Mouse (Mus musculus) kidney, postnatal 4 days (tissue): ENCODE results near the gene Ubald2.

Experiments
- DNase-seq, 2 experiments: peaks; one replicate each; pipeline ENCODE4 v3.0.0; 2021; ENCODE audit warnings: mixed read lengths in 2 of 2

Ubald2 gene

DNA sequence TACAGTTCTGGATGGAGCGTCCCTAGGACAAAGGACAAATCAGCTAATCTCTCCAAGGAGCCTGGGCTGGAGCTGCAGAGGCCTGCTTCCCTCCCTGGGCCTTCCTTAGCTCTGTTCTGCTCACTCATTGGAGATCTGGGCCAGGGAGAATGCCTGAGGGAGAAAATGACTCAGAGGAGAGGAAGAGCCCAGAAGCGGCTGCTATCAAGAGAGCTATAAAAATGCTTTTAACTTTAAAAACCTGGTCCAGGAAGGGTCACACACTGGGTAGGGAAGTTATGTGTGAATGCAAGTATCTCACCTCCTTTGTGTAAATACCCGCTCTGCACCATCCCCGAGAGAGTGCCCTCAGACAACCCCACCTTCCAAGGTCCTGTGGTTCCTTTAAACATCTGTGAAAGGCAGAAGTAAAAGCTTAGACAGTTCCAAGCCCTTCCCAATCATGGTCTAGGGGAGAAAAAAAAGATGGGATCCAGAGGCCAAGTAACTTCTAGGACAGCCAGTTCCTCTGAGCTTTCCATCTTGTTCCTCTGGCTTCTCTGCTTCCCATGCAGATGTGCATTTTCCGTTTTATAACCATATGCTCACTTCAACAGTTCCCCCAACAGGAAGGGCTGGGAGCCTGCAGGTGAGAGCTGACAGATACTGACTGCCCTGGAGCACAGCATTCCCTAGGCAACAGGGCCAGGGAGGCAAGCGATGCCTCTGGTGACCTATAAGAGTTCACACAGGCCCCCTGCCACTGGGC is 17.5 kb upstream of the Ubald2 start:
- no peak for DNase-seq

- DNase-seq = no peak
Observed at GRCm38 (mm10) chr11:116417054-116417453, 16.8 kb upstream of the Ubald2 start.

DNA sequence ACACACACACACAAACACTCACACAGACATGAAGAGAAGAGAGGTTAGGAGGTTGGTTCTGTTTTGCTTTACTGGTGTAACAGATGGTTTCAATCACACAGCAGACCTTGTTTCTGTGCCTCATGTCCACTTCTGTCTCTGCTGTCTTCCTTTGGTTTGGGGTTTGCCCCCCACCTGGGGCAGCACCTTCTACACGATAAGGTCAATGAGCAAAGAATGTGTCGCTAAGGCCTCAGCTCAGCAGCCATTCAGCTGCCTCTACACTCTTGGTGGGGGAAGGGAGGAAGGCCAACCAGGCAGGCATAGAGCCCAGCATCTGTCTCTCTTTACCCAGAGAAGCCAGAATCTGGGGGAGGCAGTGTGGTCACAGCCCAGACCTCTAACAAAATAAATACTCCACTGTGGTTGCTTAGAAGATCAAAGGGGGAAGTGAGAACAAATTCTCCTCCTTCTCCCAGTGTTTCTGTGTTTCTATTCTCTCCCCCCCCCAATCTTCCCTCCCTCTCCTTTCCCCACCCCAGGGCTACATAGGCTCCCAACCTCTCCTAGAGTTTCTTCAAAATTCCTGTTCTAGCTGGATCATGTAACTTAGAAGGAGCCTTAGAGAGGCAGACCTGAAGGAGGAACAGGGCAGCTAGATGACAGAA is 15.6 kb upstream of the Ubald2 start:
- peak; percentile 71 to 81 for DNase-seq

GRCm38 (mm10) chr11:116418841-116419462 is 14.9 kb upstream of the Ubald2 start:
- DNase-seq = peak; percentile 45 to 66

DNA sequence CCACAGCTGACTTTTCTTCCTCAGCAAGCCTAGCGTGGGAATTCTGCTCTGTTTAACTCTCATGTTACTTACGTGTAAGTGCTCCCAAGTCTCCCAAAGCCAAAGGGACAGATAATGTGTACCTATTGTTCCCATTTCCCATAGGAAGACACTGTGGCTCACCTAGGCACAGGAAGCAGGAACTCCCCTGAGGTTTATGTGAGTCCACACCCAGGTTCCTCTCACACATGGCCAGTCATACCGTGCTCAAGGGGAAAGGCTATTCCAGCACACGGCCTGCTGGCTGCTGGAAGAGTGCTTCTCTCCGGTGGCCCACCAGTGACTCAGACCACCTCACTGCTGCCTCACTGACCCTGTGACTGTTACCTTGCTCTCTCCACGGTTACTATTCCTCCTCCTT is 12.8 kb upstream of the Ubald2 start:
- no peak for DNase-seq

DNA sequence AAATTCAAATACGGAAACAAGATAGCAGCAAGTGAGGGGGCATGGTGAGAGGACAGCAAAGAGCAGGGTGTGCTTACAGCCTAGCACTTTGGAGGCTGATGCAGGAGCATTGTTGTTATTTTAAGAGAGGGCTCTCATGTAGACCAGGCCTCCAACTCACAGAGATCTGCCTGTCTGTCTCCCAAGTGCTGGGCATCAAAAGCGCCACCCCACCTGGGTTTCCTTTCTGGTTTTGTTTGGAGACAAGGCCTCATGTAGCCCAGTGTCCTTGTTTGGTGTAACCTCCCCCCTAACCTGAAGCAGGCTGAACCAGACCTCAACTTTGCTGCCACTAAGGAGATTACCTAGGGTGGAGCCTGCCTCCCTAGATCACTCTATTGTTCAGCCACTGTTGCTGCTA is 11.3 kb upstream of the Ubald2 start:
- no peak for DNase-seq

GRCm38 (mm10) chr11:116423214-116423613 is 10.7 kb upstream of the Ubald2 start:
- no peak for DNase-seq

DNA sequence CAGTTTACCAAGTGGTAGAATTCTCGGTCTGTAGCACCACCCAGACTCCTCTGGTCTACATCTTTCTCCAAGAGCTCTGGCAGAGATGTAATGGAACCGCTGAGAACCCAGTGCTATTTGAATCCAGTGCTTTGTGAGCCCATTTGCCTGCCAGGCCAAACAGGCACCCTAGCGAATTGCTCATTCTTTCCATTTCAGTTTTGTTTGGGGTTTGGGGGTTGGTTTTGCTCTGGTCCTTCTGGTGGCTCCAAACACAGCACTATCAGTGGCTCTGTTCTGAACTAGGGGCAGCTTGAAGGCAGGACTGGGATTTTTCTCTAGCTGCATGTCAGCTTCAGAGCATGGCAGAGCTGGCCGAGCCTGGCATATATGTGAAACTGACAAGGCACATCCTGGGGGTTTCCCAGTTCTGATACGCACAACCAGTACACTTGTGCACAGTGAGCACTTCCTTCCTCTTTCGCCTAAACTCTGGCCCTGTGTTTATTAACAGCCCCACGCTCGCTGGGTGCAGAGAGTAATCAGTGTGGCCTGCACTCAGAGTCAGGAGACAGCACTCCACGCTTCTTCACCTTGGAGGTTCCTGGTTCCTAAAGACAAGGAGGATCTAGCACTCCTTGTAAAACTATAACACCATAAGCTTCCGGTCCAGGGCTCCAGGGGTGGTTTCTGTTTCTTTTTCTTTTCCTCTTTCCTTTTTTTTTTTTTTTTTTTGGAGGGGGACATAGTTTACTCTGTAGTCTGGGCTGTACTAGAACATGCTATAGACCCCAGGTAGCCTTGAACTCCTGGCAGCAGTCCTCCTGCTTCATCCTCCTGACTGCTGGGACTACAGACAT is 9.9 kb upstream of the Ubald2 start:
- no peak for DNase-seq

GRCm38 (mm10) chr11:116424621-116425407 is 9.1 kb upstream of the Ubald2 start:
- no peak for DNase-seq

DNA sequence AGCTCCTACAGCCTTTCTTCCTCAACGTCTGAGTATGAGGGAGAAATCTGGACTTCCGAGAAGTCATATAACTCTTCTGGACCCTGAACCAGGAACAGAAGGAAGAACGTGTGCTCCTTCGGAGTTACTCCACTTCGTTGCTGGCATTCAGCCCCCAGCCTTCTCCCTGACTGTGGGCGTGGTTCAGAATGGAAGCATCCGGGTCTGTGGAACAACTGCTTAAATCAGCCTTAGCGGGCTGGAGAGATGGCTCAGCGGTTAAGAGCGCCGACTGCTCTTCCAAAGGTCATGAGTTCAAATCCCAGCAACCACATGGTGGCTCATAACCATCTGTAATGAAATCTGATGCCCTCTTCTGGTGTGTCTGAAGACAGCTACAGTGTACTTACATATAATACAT is 7.6 kb upstream of the Ubald2 start:
- DNase-seq = peak in 1 of 2 experiments; percentile 41

DNA sequence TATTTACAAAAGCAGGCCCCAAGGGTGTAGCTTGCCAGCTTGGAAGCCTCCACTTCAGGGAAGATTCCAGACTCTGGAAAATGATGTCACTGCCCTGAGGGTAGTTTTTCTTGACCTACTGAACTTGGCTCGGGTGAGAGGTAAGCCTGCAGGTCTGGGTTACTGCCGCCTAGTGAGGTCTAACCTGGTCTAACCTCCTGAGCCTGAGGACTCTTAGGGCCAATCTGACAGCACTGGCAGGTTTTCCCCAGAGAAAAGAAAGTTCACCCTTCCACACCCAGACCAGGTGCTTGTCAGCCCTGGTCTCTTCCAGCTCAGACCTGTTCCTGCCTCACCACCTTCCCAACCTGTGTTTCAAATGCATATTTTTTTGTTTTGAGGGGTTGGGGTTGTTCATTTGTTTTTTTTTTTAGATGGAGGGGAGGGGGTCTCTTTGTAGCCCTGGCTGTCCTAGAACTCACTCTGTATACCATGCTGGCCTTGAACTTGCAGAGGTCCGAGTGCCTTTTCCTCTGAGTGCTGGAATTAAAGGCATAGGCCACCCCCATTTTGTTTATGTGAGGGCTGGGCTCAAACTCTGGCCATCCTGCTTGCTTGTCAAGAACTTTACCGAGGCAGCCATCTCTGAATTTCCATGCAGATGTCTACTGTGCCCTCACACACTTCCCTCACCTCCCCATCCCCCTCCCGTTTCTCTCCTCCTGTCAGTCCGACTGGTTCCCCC is 6.9 kb upstream of the Ubald2 start:
- DNase-seq = no peak

GRCm38 (mm10) chr11:116428872-116429859 is 4.7 kb upstream of the Ubald2 start:
- peak in 1 of 2 experiments; percentile 36 for DNase-seq

DNA sequence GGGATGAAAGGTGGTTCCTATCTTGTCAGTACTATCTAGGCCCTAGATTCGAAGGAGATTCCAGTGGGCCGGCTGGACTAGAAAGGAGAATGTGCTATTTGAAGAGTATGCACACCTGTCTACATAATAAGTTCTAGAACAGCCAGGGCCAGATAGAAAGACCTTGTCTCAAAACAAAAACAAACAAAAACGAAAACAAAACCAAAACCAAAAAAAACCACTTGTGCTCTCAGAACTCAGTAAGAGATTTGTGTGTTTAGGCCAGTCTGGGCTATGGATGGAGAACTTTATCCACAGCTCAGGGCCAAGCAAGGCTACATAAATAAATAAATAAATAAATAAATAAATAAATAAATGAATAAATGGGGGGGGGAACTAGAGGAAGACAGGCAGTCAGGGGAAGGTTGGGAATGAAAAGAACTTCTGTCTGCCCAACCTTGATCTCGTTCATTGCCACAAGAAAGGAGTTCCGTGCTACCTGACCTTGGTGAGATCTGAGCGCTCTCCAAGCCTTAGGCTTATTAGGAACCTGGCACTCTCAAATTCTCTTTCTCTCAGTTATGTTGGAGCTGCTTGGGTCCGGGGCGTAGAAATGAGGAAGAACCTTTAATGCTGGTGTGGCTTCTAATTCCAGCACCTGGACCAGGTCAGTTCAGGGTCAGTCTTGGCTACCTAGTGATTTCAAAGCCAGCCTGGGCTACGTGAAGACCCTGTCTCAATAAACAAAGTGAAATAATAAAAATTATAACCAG is 3.9 kb upstream of the Ubald2 start:
- no peak for DNase-seq

DNA sequence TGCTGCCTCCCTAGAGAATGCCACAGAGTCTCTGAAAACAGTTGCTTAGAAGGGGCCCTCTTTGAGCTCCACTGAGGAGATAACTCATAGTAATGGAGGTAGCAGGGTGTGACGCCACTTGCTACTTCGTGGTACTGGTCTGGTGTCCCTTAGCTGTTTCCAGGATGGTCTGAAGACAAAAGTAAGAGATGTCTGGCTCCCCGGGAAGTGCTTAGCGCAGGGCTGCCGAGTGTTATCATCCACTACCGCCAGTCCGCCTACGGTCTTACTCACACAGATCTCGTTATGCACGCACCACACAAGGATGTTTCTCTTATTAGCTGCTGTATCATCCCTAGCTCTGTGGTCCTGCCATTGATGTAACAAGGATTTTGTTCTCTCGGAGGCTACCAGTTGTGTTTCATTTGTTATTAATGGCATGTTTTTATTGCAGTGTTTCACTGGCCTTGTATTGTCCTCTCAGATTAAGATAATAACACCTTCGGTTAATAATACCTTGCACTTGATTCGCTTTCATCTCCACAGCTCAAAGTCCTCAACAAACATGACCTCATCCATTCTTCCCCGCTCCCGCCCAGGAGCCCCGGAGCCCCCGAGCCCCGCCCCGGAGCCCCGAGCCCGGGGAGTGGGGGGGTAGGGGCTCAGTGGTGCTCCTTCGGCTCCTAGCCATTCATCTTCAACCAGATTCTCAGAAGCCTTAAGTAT is 3.0 kb upstream of the Ubald2 start:
- DNase-seq = no peak

GRCm38 (mm10) chr11:116431428-116432077 is 2.3 kb upstream of the Ubald2 start:
- peak in 1 of 2 experiments; percentile 50 for DNase-seq

DNA sequence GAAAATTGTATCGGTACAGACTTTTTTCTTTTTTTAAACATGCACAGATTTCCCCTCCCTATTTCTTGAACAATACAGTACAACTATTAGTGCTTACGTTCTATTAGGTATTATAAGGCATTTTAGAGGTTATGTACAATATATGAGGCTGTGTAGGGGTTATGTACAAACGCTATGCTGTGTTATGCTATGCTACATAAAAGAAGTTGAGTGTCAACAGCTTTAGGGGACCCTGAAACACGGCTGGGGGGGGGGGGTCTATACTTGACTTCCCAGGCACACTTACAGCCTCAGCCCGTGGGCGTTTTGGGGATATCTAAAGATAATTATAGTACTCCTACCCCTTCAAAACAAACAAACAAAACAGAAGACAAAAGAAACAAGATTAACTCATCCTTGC is 1.8 kb upstream of the Ubald2 start:
- no peak for DNase-seq

- DNase-seq = no peak
Observed at GRCm38 (mm10) chr11:116432593-116433355, 1.1 kb upstream of the Ubald2 start.
